Mouse (Mus musculus) megakaryocyte, embryonic 14.5 days (primary cell): ENCODE results near the gene Fam222b. TPM values are rescaled to one million over a fixed set of nuclear protein-coding genes. Genes with fewer than 3 reads are reported as not detected.
A peak's percentile ranks its signal among the peaks of the same experiment; 100 is the strongest.

ENCODE experiments used
- H3K27me3 ChIP-seq: replicated peaks from 2 replicates; pipeline ENCODE3; 2012; ENCODE audit warnings: inconsistent platforms
- H3K36me3 ChIP-seq: replicated peaks from 2 replicates; pipeline ENCODE3; 2012; ENCODE audit warnings: low read length, inconsistent platforms, mixed read lengths
- H3K4me1 ChIP-seq: 2 replicates; pipeline ENCODE4 v1.6.1; 2012; ENCODE audit warnings: inconsistent platforms
- H3K4me3 ChIP-seq: replicated peaks from 2 replicates; pipeline ENCODE3; 2012; ENCODE audit warnings: moderate library complexity, mild to moderate bottlenecking, inconsistent platforms
- H3K9me3 ChIP-seq: 2 replicates; pipeline ENCODE4 v1.6.1; 2012; ENCODE audit warnings: inconsistent platforms
- FLI1 ChIP-seq: IDR thresholded peaks from 2 replicates; pipeline ENCODE4 v1.6.1; 2012; ENCODE audit warnings: low read length, inconsistent platforms, mixed read lengths
- GATA1 ChIP-seq: IDR thresholded peaks from 3 replicates; pipeline ENCODE4 v1.6.1; 2012; ENCODE audit warnings: mixed read lengths, low read length, inconsistent platforms, borderline replicate concordance
- polyA plus RNA-seq: library from polyadenylated mRNA; stranded (reverse); fragments of >175 nt; gene quantifications from 2 replicates; pipeline ENCODE4 v1.2.3, GENCODE M21; 2012; ENCODE audit warnings: low replicate concordance; ENCODE audit not compliant: insufficient read depth

Gene Fam222b
- polyA plus RNA-seq, 1 experiment, result 32.0 TPM

DNA sequence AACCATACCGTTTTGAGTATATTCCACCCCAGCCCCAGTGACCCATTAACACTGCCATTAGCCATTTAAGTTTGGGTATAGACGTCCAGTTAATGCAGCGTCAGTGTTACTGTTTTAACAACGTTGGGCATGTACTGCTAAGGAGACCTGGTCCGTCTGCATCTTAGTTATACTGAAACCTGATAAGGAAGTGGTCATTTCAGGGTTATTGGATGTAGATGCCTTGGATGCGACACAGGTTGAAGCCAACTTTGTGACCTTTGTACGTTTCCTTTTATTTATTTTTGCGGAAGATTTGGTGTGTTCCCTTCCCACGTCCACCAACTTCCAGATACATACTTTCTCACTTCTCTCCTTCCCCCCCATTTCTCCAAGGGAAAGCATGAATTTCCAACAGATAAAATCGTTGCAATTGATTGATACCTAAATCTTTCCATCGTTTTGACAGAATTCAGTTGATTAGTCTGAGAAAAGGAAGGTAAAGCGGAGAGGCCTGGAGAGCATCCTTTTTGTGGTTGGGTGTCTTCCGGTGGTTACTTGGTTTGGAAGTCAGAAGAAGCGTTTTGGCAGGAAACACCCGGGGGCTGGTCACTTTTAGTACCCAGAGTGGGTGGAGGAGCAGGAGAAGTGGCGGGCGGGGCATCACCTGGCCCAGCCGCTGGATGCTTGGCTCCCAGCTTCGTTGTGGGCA is 20.4 kb downstream of the Fam222b start:
- peaks cover 78% of the 10 kb centered on the region for H3K4me1 ChIP-seq
- TF ChIP-seq GATA1, result no peak
- TF ChIP-seq FLI1, result no peak; the same call in 1 of the 2 replicates
- no peaks in the 10 kb centered on the region for H3K36me3 ChIP-seq
- H3K4me3 ChIP-seq, result peak overlapping the region; percentile 98
- no peaks in the 10 kb centered on the region for H3K9me3 ChIP-seq
- no peaks in the 10 kb centered on the region for H3K27me3 ChIP-seq

DNA sequence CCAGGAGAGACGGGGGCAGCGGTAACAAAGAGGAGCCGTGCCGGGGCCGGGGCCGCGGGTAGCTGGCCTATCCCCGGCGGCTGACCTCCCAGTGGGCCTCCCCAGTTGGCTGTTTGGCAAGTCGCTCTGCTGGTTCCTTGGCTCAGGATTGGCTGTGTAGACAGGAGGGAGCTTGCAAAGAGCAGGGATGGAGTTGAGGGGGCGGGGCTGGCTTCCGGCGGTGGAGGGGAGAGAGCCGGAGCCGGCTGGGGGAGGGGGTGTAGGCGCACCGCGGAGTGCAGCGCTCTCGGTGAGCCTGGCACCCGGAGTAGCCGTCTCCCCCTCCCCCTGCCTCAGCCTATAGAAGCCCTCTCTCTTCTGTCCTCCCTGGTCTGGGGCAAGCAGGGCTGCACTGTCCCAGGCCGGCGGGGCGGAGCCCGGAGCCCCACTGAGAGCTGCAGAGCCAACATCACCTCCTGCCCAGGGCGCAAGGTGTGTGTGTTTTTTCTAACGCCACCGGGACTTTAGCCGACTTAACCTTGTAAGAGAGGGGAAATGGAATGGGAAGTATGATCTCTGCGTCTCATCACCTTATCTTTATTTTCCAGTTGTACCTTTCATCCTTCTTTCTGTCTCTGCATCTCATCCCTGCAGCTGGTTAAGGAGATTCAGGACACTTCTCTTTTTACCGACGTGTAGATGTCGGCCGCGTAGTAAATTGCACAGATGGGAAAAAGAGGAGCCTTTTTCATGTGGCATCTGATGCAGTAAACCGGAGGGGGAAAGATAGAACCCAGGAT is 21.1 kb downstream of the Fam222b start:
- TF ChIP-seq GATA1 (no peak), FLI1 (no peak)
- H3K4me1 ChIP-seq, result peaks cover 78% of the 10 kb centered on the region
- peak overlapping the region; percentile 98 for H3K4me3 ChIP-seq
- H3K36me3 ChIP-seq, result no peaks in the 10 kb centered on the region
- H3K27me3 ChIP-seq, result no peaks in the 10 kb centered on the region
- H3K9me3 ChIP-seq, result no peaks in the 10 kb centered on the region

GRCm38 (mm10) chr11:78116146-78116410 is 21.6 kb downstream of the Fam222b start:
- H3K4me1 ChIP-seq, result peaks cover 82% of the 10 kb centered on the region
- no peaks in the 10 kb centered on the region for H3K27me3 ChIP-seq
- no peaks in the 10 kb centered on the region for H3K36me3 ChIP-seq
- H3K9me3 ChIP-seq, result no peaks in the 10 kb centered on the region
- H3K4me3 ChIP-seq, result peak overlapping the region; percentile 98
- TF ChIP-seq FLI1 (no peak), GATA1 (no peak)

- Histone ChIP-seq H3K4me3 (peak overlapping the region; percentile 56), H3K9me3 (no peaks in the 10 kb centered on the region), H3K27me3 (no peaks in the 10 kb centered on the region), H3K36me3 (no peaks in the 10 kb centered on the region), H3K4me1 (peaks cover 85% of the 10 kb centered on the region)
- TF ChIP-seq GATA1, result no peak
- no peak for TF ChIP-seq FLI1
Measured at GRCm38 (mm10) chr11:78118467-78118866, 24.0 kb downstream of the Fam222b start.

DNA sequence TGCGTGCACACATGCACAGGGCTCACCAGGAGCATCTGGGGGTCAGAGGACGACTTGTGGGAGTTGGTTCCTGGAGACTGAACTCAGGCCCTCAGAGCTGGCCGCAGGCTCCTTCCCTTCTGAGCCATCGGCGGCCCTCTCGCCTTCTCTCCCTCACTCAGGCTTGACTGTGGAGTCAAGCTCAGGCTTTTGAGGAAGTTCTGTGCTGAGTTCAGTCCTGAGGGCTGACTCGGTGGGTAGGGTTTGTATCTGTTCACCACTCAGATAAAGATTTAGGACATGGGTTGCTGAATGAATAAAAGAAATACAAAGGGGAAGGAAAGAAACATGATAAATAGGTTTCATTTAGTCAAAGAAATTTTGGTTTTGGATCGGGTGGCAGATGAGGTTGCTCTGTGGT is 25.4 kb downstream of the Fam222b start:
- no peaks in the 10 kb centered on the region for H3K9me3 ChIP-seq
- TF ChIP-seq GATA1 (no peak), FLI1 (no peak)

DNA sequence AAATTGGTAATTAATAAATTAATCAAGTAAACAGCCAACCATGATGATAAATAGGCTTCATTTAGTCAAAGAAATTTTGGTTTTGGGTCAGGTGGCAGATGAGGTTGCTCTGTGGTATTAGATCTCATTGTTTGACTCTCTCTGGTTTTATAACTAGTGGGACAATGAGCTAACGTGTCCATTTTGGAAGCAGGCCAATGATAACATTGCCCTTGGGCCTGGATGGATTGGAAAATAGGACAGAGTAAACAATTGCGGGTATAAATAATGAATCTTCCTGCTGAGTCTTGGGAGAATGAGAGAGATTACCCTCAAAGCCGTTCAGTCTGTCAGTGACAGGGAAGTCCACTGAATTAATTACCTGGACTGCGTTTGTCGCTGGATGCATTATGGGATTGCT is 26.7 kb downstream of the Fam222b start:
- Histone ChIP-seq H3K4me3 (no peak overlapping the region), H3K27me3 (no peaks in the 10 kb centered on the region), H3K9me3 (no peaks in the 10 kb centered on the region), H3K4me1 (peaks cover 95% of the 10 kb centered on the region), H3K36me3 (no peaks in the 10 kb centered on the region)
- TF ChIP-seq FLI1 (no peak), GATA1 (no peak)

More for the DNA sequence above, 25.4 kb downstream of the Fam222b start:
- Histone ChIP-seq H3K36me3 (no peaks in the 10 kb centered on the region), H3K27me3 (no peaks in the 10 kb centered on the region), H3K4me1 (peaks cover 85% of the 10 kb centered on the region), H3K4me3 (peak overlapping the region; percentile 85)

DNA sequence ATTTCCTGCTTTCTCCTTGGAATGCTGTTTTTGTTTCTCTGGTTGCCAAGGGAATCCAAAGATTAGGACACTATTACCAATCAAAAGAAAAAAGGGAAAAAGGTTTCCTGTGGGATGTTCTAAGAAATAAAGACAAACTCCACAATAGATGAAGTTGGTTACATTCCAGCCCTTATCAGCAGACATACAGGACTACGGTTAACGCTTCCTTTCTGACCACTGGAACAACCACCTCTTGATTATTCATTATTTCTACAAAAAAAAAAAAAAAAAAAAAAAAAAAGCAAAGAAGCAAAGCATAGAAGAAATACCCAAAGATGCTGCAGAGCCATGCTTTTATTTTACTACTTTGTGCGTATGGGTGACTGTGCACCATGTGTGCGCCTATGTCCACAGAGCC is 28.4 kb downstream of the Fam222b start:
- Histone ChIP-seq H3K27me3 (no peaks in the 10 kb centered on the region), H3K9me3 (no peaks in the 10 kb centered on the region), H3K4me3 (no peak overlapping the region), H3K4me1 (peaks cover 96% of the 10 kb centered on the region), H3K36me3 (peaks cover 5% of the 10 kb centered on the region)
- TF ChIP-seq GATA1, result no peak; the same call in 2 of the 3 replicates
- TF ChIP-seq FLI1, result no peak

DNA sequence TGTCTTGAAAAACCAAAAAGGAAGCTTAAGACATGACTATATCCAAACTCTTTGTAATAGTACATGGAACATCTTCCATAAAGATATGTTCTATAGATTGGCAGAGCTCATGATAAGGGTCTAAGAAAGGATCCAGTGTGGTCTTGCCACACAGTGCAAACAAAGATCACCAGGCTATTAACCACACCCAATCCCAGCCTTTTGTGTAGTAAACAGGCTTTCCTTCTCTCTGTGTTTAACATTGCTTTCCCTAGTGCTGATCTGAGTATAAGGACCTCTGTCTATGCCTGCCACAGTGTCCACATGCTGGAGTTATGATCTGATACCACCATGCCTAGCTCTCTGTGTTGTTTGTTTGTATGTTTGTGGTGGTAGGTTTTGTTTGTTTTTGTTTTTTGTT is 29.3 kb downstream of the Fam222b start:
- no peak for TF ChIP-seq GATA1
- H3K9me3 ChIP-seq, result no peaks in the 10 kb centered on the region
- no peak overlapping the region for H3K4me3 ChIP-seq
- H3K36me3 ChIP-seq, result peaks cover 14% of the 10 kb centered on the region
- peaks cover 95% of the 10 kb centered on the region for H3K4me1 ChIP-seq
- no peaks in the 10 kb centered on the region for H3K27me3 ChIP-seq

GRCm38 (mm10) chr11:78125691-78126090 is 31.2 kb downstream of the Fam222b start:
- no peak for TF ChIP-seq FLI1
- no peak for TF ChIP-seq GATA1
- Histone ChIP-seq H3K27me3 (no peaks in the 10 kb centered on the region), H3K9me3 (no peaks in the 10 kb centered on the region), H3K36me3 (peaks cover 24% of the 10 kb centered on the region), H3K4me1 (peaks cover 89% of the 10 kb centered on the region), H3K4me3 (peak overlapping the region; percentile 87)

GRCm38 (mm10) chr11:78126739-78127138 is 32.3 kb downstream of the Fam222b start:
- peaks cover 85% of the 10 kb centered on the region for H3K4me1 ChIP-seq
- no peaks in the 10 kb centered on the region for H3K9me3 ChIP-seq
- H3K27me3 ChIP-seq, result no peaks in the 10 kb centered on the region

More at GRCm38 (mm10) chr11:78126739-78127138, 32.3 kb downstream of the Fam222b start:
- Histone ChIP-seq H3K4me3 (peak overlapping the region; percentile 85), H3K36me3 (peaks cover 34% of the 10 kb centered on the region)
- TF ChIP-seq GATA1, result no peak
- no peak for TF ChIP-seq FLI1
